Mouse (Mus musculus) hindbrain, embryonic 15.5 days (tissue): ENCODE results near the gene Fcamr. TPM values are rescaled to one million over a fixed set of nuclear protein-coding genes. Genes with fewer than 3 reads are reported as not detected.

Source experiments
- ATAC-seq: fragments of 200-750 bp; cut with Nextera tagmentation; 2 replicates; pipeline ENCODE4 v1.8.0; 2017; ENCODE audit warnings: low read depth, moderate number of reproducible peaks, moderate TSS enrichment; ENCODE audit not compliant: low FRiP score
- H3K27ac ChIP-seq: fragments of 300-500 bp; sonication (generic); replicated peaks from 2 replicates; pipeline ENCODE4 v1.5.1; 2015; ENCODE audit warnings: mild to moderate bottlenecking, inconsistent platforms
- H3K27me3 ChIP-seq: fragments of 300-500 bp; sonication (generic); 2 replicates; pipeline ENCODE4 v1.6.1; 2015; ENCODE audit warnings: control low read depth, inconsistent platforms
- H3K36me3 ChIP-seq: fragments of 300-500 bp; sonication (generic); 2 replicates; pipeline ENCODE4 v1.6.1; 2015; ENCODE audit warnings: control low read depth, inconsistent platforms
- H3K4me1 ChIP-seq: fragments of 300-500 bp; sonication (generic); replicated peaks from 2 replicates; pipeline ENCODE4 v1.6.1; 2015; ENCODE audit warnings: control low read depth, inconsistent platforms
- H3K4me2 ChIP-seq: fragments of 300-500 bp; sonication (generic); 2 replicates; pipeline ENCODE4 v1.6.1; 2015; ENCODE audit warnings: moderate library complexity, mild to moderate bottlenecking, inconsistent platforms
- H3K4me3 ChIP-seq: fragments of 300-500 bp; sonication (generic); 2 replicates; pipeline ENCODE4 v1.5.1; 2015; ENCODE audit warnings: mild to moderate bottlenecking, inconsistent platforms
- H3K9ac ChIP-seq: fragments of 300-500 bp; sonication (generic); 2 replicates; pipeline ENCODE4 v1.6.1; 2015; ENCODE audit warnings: inconsistent platforms
- H3K9me3 ChIP-seq: fragments of 300-500 bp; sonication (generic); 2 replicates; pipeline ENCODE4 v1.6.1; 2016; ENCODE audit warnings: control low read depth, inconsistent platforms
- WGBS: fragments of 180-500 bp; shearing (Covaris S2); methylation state at CpG from one replicate; pipeline ENCODE4 v1.1.7; 2015; 5-methylcytosine and 5-hydroxymethylcytosine counted together
- polyA plus RNA-seq: library from polyadenylated mRNA; unstranded; fragments of >200 nt; fragmentation: Nextera tagmentation; extraction: Ambion mirVana; gene quantifications from 2 replicates; pipeline ENCODE4 v1.2.1, GENCODE M21; 2015

The Fcamr gene
- polyA plus RNA-seq, 1 experiment from 2014 or later = not detected

- 88% methylated on average over 3 of the region's 3 CpGs for WGBS
- no peaks in the 10 kb centered on the region for H3K27me3 ChIP-seq
- ATAC-seq = no peak
- no peaks in the 10 kb centered on the region for H3K4me1 ChIP-seq
- no peak overlapping the region for H3K27ac ChIP-seq
- H3K4me2 ChIP-seq = no peak overlapping the region
- H3K9ac ChIP-seq = no peak overlapping the region
- no peaks in the 10 kb centered on the region for H3K36me3 ChIP-seq
- H3K9me3 ChIP-seq = no peaks in the 10 kb centered on the region
- no peak overlapping the region for H3K4me3 ChIP-seq
Observed at GRCm38 (mm10) chr1:130779867-130780266, 20.8 kb upstream of the Fcamr start.

GRCm38 (mm10) chr1:130784054-130784453, 16.6 kb upstream of the Fcamr start:
- 28% methylated on average over 4 of the region's 4 CpGs for WGBS
- no peak overlapping the region for H3K4me3 ChIP-seq
- no peak for ATAC-seq

GRCm38 (mm10) chr1:130787001-130787400, 13.7 kb upstream of the Fcamr start:
- Histone ChIP-seq H3K27ac (no peak overlapping the region), H3K4me3 (no peak overlapping the region), H3K9ac (no peak overlapping the region), H3K27me3 (no peaks in the 10 kb centered on the region), H3K36me3 (no peaks in the 10 kb centered on the region), H3K4me2 (no peak overlapping the region), H3K9me3 (no peaks in the 10 kb centered on the region), H3K4me1 (no peaks in the 10 kb centered on the region)
- 42% methylated on average over 4 of the region's 4 CpGs for WGBS
- ATAC-seq = no peak

More at GRCm38 (mm10) chr1:130784054-130784453, 16.6 kb upstream of the Fcamr start:
- no peak overlapping the region for H3K4me2 ChIP-seq
- H3K27ac ChIP-seq = no peak overlapping the region
- H3K36me3 ChIP-seq = no peaks in the 10 kb centered on the region
- no peaks in the 10 kb centered on the region for H3K9me3 ChIP-seq
- H3K9ac ChIP-seq = no peak overlapping the region
- H3K4me1 ChIP-seq = no peaks in the 10 kb centered on the region
- H3K27me3 ChIP-seq = no peaks in the 10 kb centered on the region

- Histone ChIP-seq H3K9me3 (no peaks in the 10 kb centered on the region), H3K4me2 (no peak overlapping the region), H3K9ac (no peak overlapping the region), H3K27me3 (no peaks in the 10 kb centered on the region), H3K27ac (no peak overlapping the region), H3K36me3 (no peaks in the 10 kb centered on the region), H3K4me3 (no peak overlapping the region), H3K4me1 (no peaks in the 10 kb centered on the region)
- 49% methylated on average over 3 of the region's 3 CpGs for WGBS
- ATAC-seq = no peak
Observed at GRCm38 (mm10) chr1:130789512-130790451, 10.9 kb upstream of the Fcamr start.

GRCm38 (mm10) chr1:130795331-130795730, 5.4 kb upstream of the Fcamr start:
- H3K9me3 ChIP-seq = no peaks in the 10 kb centered on the region
- H3K4me3 ChIP-seq = no peak overlapping the region
- no peak overlapping the region for H3K4me2 ChIP-seq
- no peak overlapping the region for H3K27ac ChIP-seq
- H3K4me1 ChIP-seq = no peaks in the 10 kb centered on the region
- 74% methylated on average over 2 of the region's 2 CpGs for WGBS
- H3K36me3 ChIP-seq = no peaks in the 10 kb centered on the region
- no peaks in the 10 kb centered on the region for H3K27me3 ChIP-seq
- ATAC-seq = no peak
- H3K9ac ChIP-seq = no peak overlapping the region

- Histone ChIP-seq H3K4me2 (no peak overlapping the region), H3K36me3 (no peaks in the 10 kb centered on the region), H3K4me1 (no peaks in the 10 kb centered on the region), H3K27me3 (no peaks in the 10 kb centered on the region), H3K27ac (no peak overlapping the region), H3K4me3 (no peak overlapping the region), H3K9me3 (no peaks in the 10 kb centered on the region), H3K9ac (no peak overlapping the region)
- WGBS = 86% methylated on average over 8 of the region's 8 CpGs
- ATAC-seq = no peak
Observed at GRCm38 (mm10) chr1:130796967-130797684, 3.6 kb upstream of the Fcamr start.

GRCm38 (mm10) chr1:130798037-130798436, 2.7 kb upstream of the Fcamr start:
- WGBS = 81% methylated on average over 6 of the region's 6 CpGs
- no peak for ATAC-seq
- H3K4me2 ChIP-seq = no peak overlapping the region
- H3K27ac ChIP-seq = no peak overlapping the region
- H3K36me3 ChIP-seq = no peaks in the 10 kb centered on the region
- no peaks in the 10 kb centered on the region for H3K9me3 ChIP-seq
- no peaks in the 10 kb centered on the region for H3K27me3 ChIP-seq
- H3K4me1 ChIP-seq = no peaks in the 10 kb centered on the region
- H3K4me3 ChIP-seq = no peak overlapping the region
- H3K9ac ChIP-seq = no peak overlapping the region

- 81% methylated on average over 3 of the region's 3 CpGs for WGBS
- H3K4me3 ChIP-seq = no peak overlapping the region
- no peak for ATAC-seq
Observed at GRCm38 (mm10) chr1:130798551-130798950, 2.2 kb upstream of the Fcamr start.

GRCm38 (mm10) chr1:130799399-130799798, 1.3 kb upstream of the Fcamr start:
- no peak overlapping the region for H3K4me3 ChIP-seq
- no peaks in the 10 kb centered on the region for H3K4me1 ChIP-seq
- H3K36me3 ChIP-seq = no peaks in the 10 kb centered on the region
- ATAC-seq = no peak
- 92% methylated on average over 2 of the region's 2 CpGs for whole genome bisulfite sequencing
- no peak overlapping the region for H3K9ac ChIP-seq
- no peak overlapping the region for H3K27ac ChIP-seq
- no peaks in the 10 kb centered on the region for H3K27me3 ChIP-seq
- H3K4me2 ChIP-seq = no peak overlapping the region
- H3K9me3 ChIP-seq = no peaks in the 10 kb centered on the region

More at GRCm38 (mm10) chr1:130798551-130798950, 2.2 kb upstream of the Fcamr start:
- no peaks in the 10 kb centered on the region for H3K36me3 ChIP-seq
- no peak overlapping the region for H3K27ac ChIP-seq
- no peaks in the 10 kb centered on the region for H3K27me3 ChIP-seq
- no peak overlapping the region for H3K4me2 ChIP-seq
- H3K9ac ChIP-seq = no peak overlapping the region
- no peaks in the 10 kb centered on the region for H3K4me1 ChIP-seq
- H3K9me3 ChIP-seq = no peaks in the 10 kb centered on the region

GRCm38 (mm10) chr1:130801511-130801910, 809 bp downstream of the Fcamr start:
- Histone ChIP-seq H3K4me2 (no peak overlapping the region), H3K4me3 (no peak overlapping the region), H3K9me3 (no peaks in the 10 kb centered on the region), H3K9ac (no peak overlapping the region), H3K36me3 (no peaks in the 10 kb centered on the region), H3K27ac (no peak overlapping the region), H3K4me1 (no peaks in the 10 kb centered on the region), H3K27me3 (no peaks in the 10 kb centered on the region)
- no peak for ATAC-seq
- WGBS = 67% methylated on average over 2 of the region's 2 CpGs

GRCm38 (mm10) chr1:130802976-130803375, 2.3 kb downstream of the Fcamr start:
- H3K4me2 ChIP-seq = no peak overlapping the region
- no peak overlapping the region for H3K9ac ChIP-seq
- H3K4me1 ChIP-seq = no peaks in the 10 kb centered on the region
- 61% methylated on average over 6 of the region's 6 CpGs for WGBS
- H3K4me3 ChIP-seq = no peak overlapping the region
- no peaks in the 10 kb centered on the region for H3K36me3 ChIP-seq
- no peaks in the 10 kb centered on the region for H3K9me3 ChIP-seq
- no peaks in the 10 kb centered on the region for H3K27me3 ChIP-seq
- no peak overlapping the region for H3K27ac ChIP-seq
- no peak for ATAC-seq

GRCm38 (mm10) chr1:130804279-130804678, 3.6 kb downstream of the Fcamr start:
- H3K9me3 ChIP-seq = no peaks in the 10 kb centered on the region
- H3K4me3 ChIP-seq = no peak overlapping the region
- H3K36me3 ChIP-seq = no peaks in the 10 kb centered on the region
- no peak overlapping the region for H3K9ac ChIP-seq
- no peak overlapping the region for H3K4me2 ChIP-seq
- no peak overlapping the region for H3K27ac ChIP-seq
- 82% methylated on average over 6 of the region's 6 CpGs for WGBS
- H3K4me1 ChIP-seq = no peaks in the 10 kb centered on the region
- ATAC-seq = no peak
- no peaks in the 10 kb centered on the region for H3K27me3 ChIP-seq
